In genomic region chr2:166433655-166434333, GRCm38 (mm10) we compare ENCODE assay signal across 8 mouse cellular contexts.
DNase-seq lines count a peak whose midpoint lies in the region; ATAC-seq lines count a peak whose summit lies in the region.

No protein-coding gene starts in this region.

- no peaks in the 10 kb centered on the region for H3K9me3 ChIP-seq in kidney, embryonic 14.5 days (ENCODE audit: control insufficient read depth, low read length)
- no peaks in the 10 kb centered on the region for H3K9me3 ChIP-seq in midbrain, embryonic 15.5 days

- ATAC-seq in kidney, embryonic 14.5 days (ENCODE audit: low FRiP score, low TSS enrichment): no peak
- 0 out of 2 replicates have a peak, but pooled peaks have one; percentile 52 for ATAC-seq in midbrain, embryonic 15.5 days (replicated peaks)

- peak; percentile 53 for DNase-seq in kidney, postnatal 14 days
- DNase-seq in cerebellum, adult 9-11 months: peak; percentile 7
- peak; percentile 67 for DNase-seq in gastrocnemius, postnatal 14 days
- peak; percentile 70 to 73 for DNase-seq in layer of hippocampus, adult 8-10 months (ENCODE audit: low spot score in 2 of 2)
- DNase-seq in urinary bladder, postnatal 36 days (ENCODE audit: low spot score in 2 of 2): peak; percentile 66 to 75
- DNase-seq in liver: no peak

- peaks cover 5% of the 10 kb centered on the region for H3K4me1 ChIP-seq in kidney, embryonic 14.5 days (ENCODE audit: control insufficient read depth, insufficient read depth, low read length)
- peaks cover 39% of the 10 kb centered on the region for H3K4me1 ChIP-seq in midbrain, embryonic 15.5 days

- no peaks in the 10 kb centered on the region for H3K27me3 ChIP-seq in kidney, embryonic 14.5 days (ENCODE audit: control insufficient read depth, insufficient read depth, low read length)
- H3K27me3 ChIP-seq in midbrain, embryonic 15.5 days (replicated peaks): no peaks in the 10 kb centered on the region; the same call in 1 of the 2 replicates

- H3K4me2 ChIP-seq in kidney, embryonic 14.5 days (replicated peaks; ENCODE audit: low read depth, low read length): no peak overlapping the region
- no peak overlapping the region for H3K4me2 ChIP-seq in midbrain, embryonic 15.5 days

- no peak overlapping the region for H3K4me3 ChIP-seq in kidney, embryonic 14.5 days (ENCODE audit: low read length)
- no peak overlapping the region for H3K4me3 ChIP-seq in midbrain, embryonic 15.5 days

- 82% methylated on average over 15 of the region's 15 CpGs for WGBS in kidney, embryonic 14.5 days
- 49% methylated on average over 15 of the region's 15 CpGs for WGBS in midbrain, embryonic 15.5 days

- H3K36me3 ChIP-seq in kidney, embryonic 14.5 days (ENCODE audit: control insufficient read depth, insufficient read depth, low read length): no peaks in the 10 kb centered on the region
- no peaks in the 10 kb centered on the region for H3K36me3 ChIP-seq in midbrain, embryonic 15.5 days (replicated peaks)

- no peak overlapping the region for H3K27ac ChIP-seq in kidney, embryonic 14.5 days (ENCODE audit: low read depth, low read length)
- H3K27ac ChIP-seq in midbrain, embryonic 15.5 days: 0 out of 2 replicates have a peak overlapping the region, but pooled peaks have one; percentile 51

- H3K9ac ChIP-seq in kidney, embryonic 14.5 days (ENCODE audit: low read depth, low read length): no peak overlapping the region
- no peak overlapping the region for H3K9ac ChIP-seq in midbrain, embryonic 15.5 days

- intact Hi-C loops in gastrocnemius, postnatal 14 days (cut with DNase I; ENCODE audit: low total_unique reads): no loop called here
